Mouse (Mus musculus) mature B cell (primary cell): ENCODE measurements around the gene Hdac9.
"Not testable (repeated sequence)": the region's sequence is repeated elsewhere in the genome, so short reads cannot be mapped to it uniquely, and the experiment has no call there.

ENCODE experiments used
- in situ Hi-C: fragments of 300-500 bp; cut with MboI; formaldehyde crosslinking; loops from 2 replicates; pipeline ENCODE4 v1.14.3; 2019

Hdac9 gene

DNA sequence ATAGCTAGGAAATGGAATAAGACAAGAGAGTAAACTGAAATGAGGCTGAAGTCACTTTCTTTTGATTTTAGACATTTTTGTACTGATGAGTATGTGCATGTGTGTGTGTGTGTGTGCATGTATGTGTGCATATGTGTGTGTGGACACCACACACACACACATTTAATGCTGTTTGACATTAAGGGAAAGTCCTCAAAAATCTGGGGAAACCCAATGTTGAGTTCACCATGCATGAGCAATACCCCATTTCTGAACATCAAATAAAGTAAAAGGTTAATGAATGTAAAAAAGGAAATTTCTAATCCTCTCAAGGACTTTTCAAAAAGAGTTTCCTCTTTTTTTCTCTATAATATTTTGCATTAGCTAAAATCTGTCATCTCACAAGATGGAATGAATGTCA lies 427.3 kb downstream of the Hdac9 start:
- in situ Hi-C loops: no loop called here

DNA sequence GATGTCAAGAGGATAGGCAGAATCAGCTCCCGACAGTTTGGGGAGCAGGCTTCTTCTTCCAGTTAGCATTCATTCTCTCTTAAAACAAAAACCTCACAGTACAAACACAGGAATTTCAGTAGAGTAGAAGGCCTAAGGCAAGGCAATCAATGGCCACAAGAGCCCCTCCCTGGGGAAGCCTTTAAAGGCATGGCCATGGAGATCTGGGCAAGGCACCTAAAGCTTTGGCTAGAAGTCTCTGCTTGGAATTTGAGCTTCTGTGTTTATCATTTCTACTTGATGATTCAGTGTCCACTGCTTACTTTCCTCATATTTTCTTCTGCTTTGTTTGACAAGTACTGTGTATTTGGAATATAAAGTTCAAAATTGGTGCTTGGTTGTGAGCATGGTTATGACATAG lies 429.2 kb downstream of the Hdac9 start:
- in situ Hi-C loops: no loop called here

DNA sequence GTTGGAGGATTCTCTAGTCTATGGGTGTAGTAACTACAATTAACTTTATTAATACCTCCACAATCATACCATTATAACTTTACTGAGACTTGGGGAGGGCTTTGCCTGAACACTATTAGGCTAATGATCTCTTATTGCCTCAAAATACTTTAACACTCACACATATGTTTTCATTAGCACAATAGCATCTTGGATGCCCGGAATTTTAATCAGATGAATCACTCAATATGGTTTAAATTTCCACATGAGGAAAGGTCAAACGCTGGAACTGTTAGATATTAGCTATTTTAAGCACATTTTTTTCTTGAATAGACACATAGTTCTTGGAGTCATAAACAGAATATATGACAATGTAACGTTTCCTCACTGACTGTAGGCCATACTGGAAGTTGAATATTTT lies 429.9 kb downstream of the Hdac9 start:
- in situ Hi-C loops: no loop called here

DNA sequence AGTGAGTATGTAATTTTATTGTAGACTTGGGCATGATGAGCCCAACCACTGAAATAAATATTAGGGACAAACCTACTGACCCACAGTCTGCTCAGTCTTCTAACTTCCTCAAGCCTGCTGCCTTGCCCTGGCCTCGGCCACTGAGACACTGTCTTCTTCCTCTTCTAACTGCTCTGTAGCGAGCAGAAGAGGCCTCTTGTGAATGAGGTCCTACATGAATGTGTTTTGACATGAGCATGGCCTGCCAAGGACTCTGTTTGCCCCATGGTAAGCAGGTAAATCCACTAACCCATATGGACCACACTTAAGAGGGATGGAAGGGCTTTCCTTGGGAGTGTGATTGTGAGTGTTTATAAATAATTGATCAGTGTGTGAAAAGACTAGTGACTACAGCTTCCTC lies 430.9 kb downstream of the Hdac9 start:
- in situ Hi-C loops: no loop called here

DNA sequence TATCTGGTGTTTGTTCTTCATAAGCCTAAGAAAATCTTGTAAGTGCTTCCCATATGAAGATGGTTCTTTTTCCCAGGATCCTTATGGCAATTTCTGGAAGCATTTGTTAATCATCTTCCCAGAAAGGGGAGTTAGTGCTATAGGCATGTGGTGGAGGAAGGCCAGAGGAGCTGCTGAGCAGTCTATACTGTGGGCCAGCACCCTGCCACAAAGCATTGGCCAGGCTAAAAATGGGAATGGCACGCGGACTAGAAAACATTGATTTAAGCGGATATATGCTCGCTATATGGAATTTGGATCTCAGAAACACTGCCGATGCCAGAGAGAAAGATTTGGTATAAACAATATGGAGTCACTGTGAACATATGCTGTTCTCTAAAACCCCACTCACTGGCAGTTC lies 435.2 kb downstream of the Hdac9 start:
- in situ Hi-C loops: no loop called here

DNA sequence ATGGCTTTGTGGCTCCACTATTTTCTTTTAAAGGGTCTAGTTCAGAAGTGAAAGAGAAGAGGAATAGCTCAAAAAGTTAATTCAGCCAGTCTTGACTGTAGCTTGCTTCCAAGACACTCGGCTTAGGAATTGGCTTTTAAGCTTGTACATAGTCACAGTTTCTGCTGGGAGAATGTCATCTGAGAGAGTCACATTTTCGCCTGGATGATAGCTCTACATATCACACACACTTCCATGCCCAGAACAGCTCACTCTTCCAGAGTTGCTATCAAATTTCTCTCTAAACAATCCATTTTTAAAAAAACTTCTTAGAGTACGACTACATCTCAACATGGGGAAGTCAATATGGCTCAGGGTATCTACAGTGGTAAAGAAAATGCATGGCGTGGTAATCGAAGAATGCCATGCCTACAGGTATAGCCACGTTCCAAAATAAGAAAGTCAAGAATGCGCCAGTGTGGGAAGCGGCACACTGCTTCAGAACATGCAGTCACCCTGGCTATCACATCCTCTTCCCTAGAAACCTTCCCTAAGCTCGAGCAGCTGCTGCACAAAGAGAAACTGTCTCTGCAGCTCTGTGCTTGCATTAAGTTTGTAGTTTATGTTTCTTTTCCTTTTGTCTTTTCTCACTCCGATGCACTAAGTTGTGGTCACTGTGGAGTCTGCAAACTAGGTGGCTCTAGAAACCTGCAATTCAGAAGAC lies 443.8 kb downstream of the Hdac9 start:
- in situ Hi-C loops: no loop called here

DNA sequence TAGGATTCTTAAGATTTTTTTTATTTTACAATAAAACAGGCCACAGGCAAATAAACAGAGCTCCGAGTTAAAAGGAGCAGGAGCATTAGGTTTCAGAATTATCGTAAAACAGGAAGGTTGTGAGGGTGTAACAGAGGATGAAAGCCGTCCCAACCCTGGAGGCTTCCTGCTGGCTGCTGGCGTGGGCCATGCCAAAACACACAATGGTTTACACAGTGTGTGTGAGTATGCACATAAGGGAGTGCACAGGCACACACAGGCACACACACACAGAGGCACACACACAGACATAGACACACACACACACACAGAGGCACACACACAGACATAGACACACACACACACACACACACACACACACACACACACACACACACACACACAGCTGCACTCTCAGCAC lies 444.4 kb downstream of the Hdac9 start:
- in situ Hi-C loops: no loop called here

DNA sequence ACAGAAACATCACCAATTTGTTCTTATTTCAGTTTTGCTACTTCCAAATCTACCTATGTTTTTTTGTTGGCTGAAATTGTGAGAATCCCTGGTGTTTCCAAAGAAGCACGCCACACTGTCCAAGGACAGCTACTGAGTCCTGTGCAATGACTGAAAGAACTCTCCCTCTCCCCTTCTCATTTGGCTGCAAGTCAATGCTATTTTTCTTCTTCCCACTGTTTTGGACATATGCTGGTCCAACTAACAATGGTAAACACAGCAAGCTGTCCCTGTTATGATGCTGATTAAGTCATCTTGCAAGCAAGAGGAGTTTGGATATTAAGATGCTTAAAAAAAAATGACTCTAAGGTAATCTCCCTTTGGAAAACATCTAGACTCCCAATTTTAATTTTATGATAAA lies 455.2 kb downstream of the Hdac9 start:
- in situ Hi-C loops: no loop called here

DNA sequence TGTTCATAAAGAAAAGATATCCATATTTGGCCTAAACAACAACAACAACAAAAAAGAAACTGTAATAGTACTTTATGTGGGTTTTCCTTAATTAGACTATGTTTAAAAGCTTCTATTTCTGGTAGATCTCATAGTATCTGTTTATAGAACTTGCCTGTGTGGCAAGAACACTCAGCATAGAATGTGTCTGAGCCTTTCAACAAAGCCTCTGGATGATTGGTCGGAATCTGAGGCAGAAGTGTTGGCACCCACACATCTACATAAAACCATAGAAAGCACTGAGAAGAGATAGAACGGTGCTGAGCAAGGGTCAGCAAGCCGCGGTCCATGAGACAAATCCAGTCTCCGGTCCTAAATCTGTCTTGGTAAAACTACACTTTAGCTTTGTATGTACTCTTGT lies 464.3 kb downstream of the Hdac9 start:
- in situ Hi-C loops: no loop called here

DNA sequence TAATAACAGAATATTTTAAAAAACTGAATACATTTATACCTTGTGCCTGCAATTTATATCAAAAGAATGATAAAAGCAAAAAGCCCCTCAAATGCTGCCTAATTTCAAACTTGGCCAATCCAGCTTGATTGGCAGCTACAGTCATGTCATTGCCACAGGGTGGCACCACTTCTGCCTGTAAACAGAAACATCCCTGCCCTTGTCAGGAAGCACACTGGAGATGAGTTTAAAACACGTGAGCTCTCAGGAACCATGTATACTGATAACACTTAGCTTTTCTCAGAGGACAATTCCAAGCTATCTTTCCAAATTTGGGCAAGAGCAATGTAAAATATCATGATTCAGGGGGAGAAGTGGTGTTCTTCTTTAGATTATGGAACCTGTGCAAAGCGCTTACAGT lies 465.7 kb downstream of the Hdac9 start:
- in situ Hi-C loops: no loop called here

DNA sequence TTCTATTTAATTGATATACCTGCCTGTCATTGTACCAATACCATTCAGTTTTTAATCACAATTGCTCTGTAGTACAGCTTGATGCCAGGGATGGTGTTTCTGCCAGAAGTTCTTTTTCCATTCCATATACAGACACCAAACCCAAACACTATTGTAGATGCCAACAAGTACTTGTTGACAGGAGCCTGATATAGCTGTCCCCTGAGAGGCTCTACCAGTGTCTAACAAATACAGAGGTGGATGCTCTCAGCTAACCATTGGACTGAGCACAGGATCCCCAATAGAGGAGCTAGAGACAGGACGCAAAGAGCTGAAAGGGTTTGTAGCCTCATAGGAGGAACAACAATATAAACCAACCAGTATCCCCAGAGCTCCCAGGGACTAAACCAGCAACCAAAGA lies 472.2 kb downstream of the Hdac9 start:
- in situ Hi-C loops: not testable (repeated sequence)

DNA sequence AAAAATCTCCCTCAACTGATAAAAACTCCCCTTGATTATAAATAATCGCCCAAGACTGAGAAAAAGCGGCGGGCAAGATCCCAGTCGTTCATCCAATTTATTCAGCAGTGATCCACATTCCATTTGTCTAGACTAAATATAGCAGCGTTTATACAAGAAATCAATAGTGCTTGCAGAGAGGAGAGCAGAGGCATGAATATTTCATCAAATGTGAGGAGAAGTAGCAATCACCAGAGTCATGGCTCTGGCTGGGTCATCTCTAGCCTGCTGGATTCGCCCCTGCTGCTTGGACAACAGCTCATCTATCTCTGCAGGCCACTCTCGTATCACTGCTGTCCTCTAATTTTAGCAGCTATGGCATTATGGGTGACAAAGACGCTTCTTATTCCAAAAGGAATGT lies 476.0 kb downstream of the Hdac9 start:
- in situ Hi-C loops: no loop called here

DNA sequence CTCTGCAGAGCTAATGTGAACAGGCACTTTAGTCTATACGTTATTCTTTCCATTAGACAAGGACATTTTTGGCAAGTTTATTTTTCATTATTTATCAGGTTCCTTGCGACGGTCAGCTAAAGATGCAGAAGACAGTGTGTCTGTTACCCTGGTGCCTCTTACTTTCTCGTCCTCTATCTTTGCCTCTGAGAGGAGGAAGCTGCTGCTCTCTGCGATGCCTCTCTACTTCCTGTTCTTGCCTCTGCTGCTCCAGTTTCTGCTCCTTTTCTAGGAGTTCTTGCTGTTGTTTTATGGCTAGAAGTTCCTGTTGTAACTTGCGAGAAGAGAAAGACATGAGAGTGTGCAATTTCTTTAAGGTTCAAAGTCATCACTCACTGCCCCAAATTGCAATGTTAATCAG lies 484.0 kb downstream of the Hdac9 start:
- in situ Hi-C loops: no loop called here

DNA sequence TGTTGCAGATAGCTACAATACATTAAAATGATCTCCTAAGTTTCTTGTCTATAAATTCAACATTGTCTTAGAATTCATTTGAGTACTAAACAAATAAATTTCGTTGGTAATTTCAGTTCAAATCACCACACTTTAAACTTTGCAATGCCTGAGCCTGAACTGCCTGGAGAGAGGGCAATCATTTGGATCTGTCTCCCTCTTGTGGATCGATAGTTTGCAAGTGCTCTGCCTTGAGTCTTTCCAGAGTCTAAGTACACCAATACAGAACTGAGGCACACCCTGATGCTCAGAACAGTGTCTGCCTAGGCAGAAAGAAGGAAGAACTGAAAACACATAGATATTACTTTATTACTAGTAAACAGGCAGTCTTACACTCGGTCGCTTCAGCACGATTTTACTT lies 484.4 kb downstream of the Hdac9 start:
- in situ Hi-C loops: no loop called here

DNA sequence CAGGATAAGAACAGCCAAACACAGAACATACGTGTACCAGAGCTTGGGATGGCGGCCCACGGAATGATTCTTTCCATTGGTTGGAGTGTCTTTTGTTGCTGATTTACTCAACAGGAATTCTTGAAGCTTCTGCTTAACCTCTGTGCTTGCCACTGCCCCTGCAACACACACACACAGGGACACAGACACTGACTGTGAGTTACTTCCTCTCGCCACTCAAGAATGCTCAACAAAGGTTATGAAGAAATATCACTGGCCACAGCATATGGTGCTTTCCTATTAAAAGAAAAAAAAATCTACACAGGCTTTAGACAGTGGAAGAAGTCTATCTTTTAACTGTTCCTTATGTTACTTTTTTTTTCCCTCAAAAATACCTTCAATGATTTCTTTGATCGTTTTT lies 485.1 kb downstream of the Hdac9 start:
- in situ Hi-C loops: no loop called here

DNA sequence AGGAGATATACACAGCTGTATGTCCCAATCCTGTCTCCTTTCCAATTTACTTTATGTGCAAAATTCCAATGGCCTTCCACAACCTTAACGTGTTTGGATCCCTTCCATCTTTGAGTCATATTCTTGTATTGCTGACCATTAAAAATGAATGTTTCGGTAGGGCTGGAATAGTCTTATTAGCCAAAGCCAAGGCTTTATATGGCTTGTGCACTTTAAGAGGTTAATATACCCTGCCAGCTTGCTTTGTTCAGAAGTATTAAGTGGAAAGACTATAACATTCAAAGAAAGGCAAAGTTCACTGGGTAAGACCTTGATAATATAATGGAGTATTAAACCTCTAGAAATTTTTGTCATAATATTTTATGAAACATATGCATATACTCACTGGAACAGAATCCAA lies 491.4 kb downstream of the Hdac9 start:
- in situ Hi-C loops: no loop called here

DNA sequence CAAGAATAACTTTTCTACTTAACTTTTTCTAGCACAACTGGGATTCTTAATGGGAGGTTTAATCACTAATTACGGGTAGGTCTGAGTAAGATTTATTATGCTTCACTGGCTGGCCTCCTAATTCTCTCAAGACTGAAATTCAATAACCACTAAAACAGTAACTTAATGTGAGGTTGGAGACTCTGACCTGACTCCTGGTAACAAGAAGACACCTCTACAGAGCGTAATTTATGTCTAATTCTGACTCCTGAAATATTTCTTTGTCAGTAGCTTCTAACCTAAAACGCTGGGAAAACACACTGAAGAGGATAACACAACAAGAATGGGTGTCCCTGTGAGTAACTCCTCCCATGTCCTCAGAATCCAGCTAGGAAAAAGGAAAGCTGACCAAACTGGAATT lies 508.8 kb downstream of the Hdac9 start:
- in situ Hi-C loops: no loop called here

DNA sequence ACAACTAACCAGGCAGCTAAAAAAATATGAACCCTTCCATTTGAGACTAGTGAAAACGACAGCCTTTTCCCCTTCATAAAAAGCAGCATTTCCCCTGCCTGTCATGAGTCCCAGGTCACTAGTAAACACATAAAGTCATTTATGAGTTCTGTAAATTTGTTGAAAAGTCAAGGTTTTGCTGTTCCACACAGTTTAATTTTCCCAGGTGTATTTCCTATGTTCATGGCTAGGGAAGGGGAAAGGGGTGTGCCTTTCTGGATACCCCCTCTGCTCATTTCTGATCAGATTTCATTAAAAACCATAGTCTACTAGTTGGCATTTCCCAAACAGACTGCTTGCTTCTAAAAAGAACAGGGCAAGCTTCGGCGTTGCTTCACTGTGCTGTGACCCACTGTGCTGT lies 509.8 kb downstream of the Hdac9 start:
- in situ Hi-C loops: no loop called here

DNA sequence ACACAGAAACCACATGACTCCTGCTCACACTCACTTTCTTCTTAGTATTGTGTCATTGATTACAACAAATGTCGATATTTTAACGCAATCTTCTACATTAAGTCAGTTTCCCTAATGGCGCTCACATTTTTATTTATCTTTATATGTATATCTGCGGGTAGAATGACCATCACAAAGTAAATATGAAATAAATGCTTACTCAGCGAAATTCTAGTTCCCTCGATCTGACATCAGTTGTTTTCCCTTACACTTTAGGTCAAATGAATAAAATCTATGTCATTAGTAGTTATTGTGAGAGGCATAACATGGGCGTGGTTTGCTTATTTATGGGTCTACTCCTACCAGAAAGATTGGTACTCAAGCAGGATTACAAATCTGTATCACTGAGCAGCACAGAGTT lies 514.8 kb downstream of the Hdac9 start:
- in situ Hi-C loops: no loop called here

DNA sequence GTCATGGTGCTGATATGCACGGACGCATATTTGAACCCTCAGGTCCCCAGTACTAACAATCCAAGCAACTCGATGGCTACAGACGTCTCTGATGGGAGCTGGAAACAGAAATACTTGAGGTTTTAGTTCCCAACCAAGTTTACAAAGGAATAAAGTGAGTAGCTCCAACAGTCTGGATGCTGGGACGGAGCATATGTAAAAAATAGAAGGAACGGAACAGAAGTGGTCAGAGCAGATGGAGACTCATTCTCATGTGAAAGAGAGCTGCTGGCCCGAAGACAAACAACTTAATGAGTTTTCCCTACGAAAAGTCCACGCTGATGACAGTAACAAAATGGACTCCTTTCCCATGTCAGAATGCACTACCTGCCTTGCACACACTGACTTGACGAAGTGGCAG lies 518.3 kb downstream of the Hdac9 start:
- in situ Hi-C loops: no loop called here

DNA sequence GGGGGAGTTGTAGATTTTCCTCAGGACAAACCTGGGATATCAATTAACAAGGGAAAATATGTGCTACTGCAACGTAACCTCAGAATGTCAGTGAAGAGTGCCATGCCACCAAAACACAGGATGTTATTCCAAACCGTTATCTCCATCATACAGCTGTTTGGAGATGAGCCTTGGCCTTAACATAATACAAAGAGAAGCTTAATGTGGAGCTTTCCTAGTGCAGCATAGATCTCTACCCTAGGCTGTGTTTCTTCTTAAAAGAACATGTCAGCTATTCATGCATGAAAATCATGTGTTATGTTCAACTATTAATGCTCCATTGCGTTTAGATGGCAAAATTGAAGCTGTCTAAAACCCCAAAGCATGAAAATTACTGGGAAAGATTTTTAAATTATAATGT lies 522.6 kb downstream of the Hdac9 start:
- in situ Hi-C loops: no loop called here

DNA sequence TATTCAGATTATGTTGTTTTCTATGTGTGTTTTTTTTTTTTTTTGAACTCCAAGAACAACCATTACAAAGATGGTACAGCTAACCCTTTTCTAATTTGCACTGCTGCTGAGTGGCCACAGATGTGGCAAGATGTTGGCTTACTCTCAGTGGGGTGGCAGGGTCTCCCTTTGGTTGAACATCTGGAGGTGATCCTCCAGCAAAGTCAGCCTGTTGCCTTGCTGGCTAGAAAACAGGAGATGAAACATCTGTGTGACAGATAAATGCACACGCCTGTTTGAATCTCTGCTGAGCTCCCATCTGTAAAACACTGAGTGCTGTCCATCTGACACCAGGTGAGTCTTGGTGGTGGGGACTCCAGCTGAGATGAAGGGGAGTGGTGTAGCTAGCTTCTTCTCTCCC lies 537.2 kb downstream of the Hdac9 start:
- in situ Hi-C loops: no loop called here

DNA sequence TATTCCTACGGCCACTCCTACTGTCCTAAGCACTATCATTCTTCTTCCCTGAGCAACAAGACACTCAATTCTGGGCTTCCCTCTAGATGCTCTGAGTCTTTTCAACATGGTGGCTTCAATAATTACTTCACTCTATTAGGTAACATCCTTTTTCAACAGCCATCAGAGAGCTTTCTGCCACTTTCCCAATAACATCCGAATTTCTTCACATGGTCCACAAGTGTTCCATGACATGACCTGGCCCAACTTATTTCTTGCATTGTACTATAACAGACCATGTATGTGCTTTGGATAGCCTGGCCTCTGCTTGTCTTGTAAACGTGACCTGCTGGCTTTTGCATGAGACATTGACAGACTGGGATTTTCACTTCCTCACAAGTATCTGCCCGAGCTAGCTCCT lies 538.3 kb downstream of the Hdac9 start:
- in situ Hi-C loops: no loop called here

DNA sequence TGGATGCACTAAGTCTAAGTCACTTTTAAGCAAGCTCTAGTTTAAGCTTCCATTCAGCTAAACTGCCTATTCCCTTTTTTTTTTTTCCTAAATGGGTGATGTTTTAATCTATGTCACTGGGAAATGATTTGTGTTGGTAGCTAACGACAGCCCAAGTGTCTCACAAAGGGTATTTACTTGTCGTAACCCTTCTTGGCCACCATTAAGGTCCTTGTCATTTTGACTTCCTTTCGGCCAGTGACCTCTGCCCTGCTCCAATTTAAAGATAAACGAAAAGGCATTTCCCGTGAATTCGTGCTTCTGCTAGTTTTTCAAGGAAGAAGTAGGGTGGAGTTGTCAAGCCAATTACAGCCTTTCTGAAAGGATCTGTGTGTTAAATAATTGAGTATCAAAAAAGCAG lies 565.0 kb downstream of the Hdac9 start:
- in situ Hi-C loops: no loop called here

DNA sequence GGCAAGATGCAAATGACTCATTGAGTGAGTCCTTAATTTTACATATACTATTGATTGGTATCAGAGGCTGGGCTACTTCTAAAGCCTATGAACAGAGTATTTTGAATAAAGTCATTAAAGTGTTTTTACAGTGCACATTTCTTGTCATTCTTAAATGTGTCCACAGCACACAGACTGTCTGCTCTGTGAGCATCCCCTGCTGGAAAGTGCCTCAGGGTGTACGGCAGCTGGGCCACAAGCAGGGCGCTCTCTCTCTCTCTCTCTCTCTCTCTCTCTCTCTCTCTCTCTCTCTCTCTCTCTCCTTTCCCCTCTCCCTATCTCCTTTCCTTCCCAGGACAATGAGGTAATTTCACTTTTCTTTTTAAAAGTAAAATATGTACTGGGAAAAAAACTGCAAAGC lies 569.4 kb downstream of the Hdac9 start:
- in situ Hi-C loops: no loop called here
